Mouse (Mus musculus) heart, embryonic 11.5 days (tissue): ENCODE results near the gene Usp11. TPM values are rescaled to one million over a fixed set of nuclear protein-coding genes. Genes with fewer than 3 reads are reported as not detected.
"Not testable (repeated sequence)": the region's sequence is repeated elsewhere in the genome, so short reads cannot be mapped to it uniquely, and the experiment has no call there.

Experiments
- ATAC-seq: fragments of 200-750 bp; cut with Nextera tagmentation; replicated peaks from 2 replicates; pipeline ENCODE4 v1.8.0; 2017; ENCODE audit warnings: moderate library complexity; ENCODE audit not compliant: insufficient number of reproducible peaks, low FRiP score, low TSS enrichment
- H3K27ac ChIP-seq: fragments of 300-500 bp; sonication (generic); 2 replicates; pipeline ENCODE4 v1.5.1; 2014; ENCODE audit warnings: mild to moderate bottlenecking, low read depth, low read length
- H3K27me3 ChIP-seq: fragments of 300-500 bp; sonication (generic); 2 replicates; pipeline ENCODE4 v1.6.1; 2014; ENCODE audit warnings: mild to moderate bottlenecking, low read length, mixed read lengths; ENCODE audit not compliant: control insufficient read depth, insufficient read depth
- H3K36me3 ChIP-seq: fragments of 300-500 bp; sonication (generic); 2 replicates; pipeline ENCODE4 v1.6.1; 2014; ENCODE audit warnings: mild to moderate bottlenecking, low read length, moderate library complexity, mixed read lengths; ENCODE audit not compliant: control insufficient read depth, insufficient read depth
- H3K4me1 ChIP-seq: fragments of 300-500 bp; sonication (generic); 2 replicates; pipeline ENCODE4 v1.6.1; 2014; ENCODE audit warnings: low read length; ENCODE audit not compliant: control insufficient read depth, insufficient read depth
- H3K4me2 ChIP-seq: fragments of 300-500 bp; sonication (generic); 2 replicates; pipeline ENCODE4 v1.6.1; 2014; ENCODE audit warnings: mild to moderate bottlenecking, moderate library complexity
- H3K4me3 ChIP-seq: fragments of 300-500 bp; sonication (generic); 2 replicates; pipeline ENCODE4 v1.5.1; 2014; ENCODE audit warnings: low read depth, low read length
- H3K9ac ChIP-seq: fragments of 300-500 bp; sonication (generic); 2 replicates; pipeline ENCODE4 v1.6.1; 2014; ENCODE audit warnings: mild to moderate bottlenecking, low read depth, low read length, moderate library complexity
- H3K9me3 ChIP-seq: fragments of 300-500 bp; sonication (generic); replicated peaks from 2 replicates; pipeline ENCODE4 v1.6.1; 2016; ENCODE audit warnings: low read length; ENCODE audit not compliant: control insufficient read depth
- WGBS: fragments of 180-500 bp; shearing (Covaris S2); extraction: QIAGEN DNeasy Blood & Tissue Kit; methylation state at CpG from one replicate; pipeline ENCODE4 v1.1.7; 2014; ENCODE audit not compliant: insufficient replicate concordance; 5-methylcytosine and 5-hydroxymethylcytosine counted together
- polyA plus RNA-seq: library from polyadenylated mRNA; unstranded; fragments of >200 nt; fragmentation: Nextera tagmentation; extraction: Ambion mirVana; gene quantifications from 2 replicates; pipeline ENCODE4 v1.2.1, GENCODE M21; 2014

Usp11 gene
- polyA plus RNA-seq, 1 experiment from 2014 or later: 40.7 TPM

DNA sequence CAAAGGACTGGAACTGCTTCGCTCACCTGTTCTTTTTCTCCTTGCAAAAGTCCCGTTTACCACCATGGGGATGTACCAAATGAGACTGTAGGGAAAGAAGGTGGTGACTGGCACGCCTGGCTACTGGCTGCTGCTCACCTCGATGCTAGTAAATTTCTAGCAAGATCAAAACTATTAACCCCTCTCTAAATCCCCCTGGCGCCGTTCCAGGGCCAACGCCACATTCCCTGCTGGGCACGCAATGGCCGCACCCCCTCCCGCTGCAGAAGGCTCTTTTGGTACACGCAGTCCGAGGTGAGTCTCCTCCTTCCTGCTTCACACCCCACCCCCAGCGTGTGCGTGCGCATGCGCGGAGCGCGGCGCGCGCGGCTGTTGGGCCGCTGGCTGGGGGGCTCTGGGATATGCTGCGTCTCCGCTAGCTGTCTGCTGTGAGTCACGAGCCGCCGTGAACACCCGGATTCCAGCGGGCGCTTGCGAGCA, 15.6 kb upstream of the Usp11 start:
- ATAC-seq: peak; percentile 89
- H3K4me1 ChIP-seq: no peaks in the 10 kb centered on the region
- H3K9me3 ChIP-seq: no peaks in the 10 kb centered on the region
- 13% methylated on average over 32 of the region's 33 CpGs for WGBS
- H3K27ac ChIP-seq: peak overlapping the region; percentile 97
- H3K36me3 ChIP-seq: peaks cover 2% of the 10 kb centered on the region; the same call in 1 of the 2 replicates
- peak overlapping the region; percentile 87 for H3K9ac ChIP-seq
- peak overlapping the region; percentile 74 for H3K4me2 ChIP-seq
- peak overlapping the region; percentile 67 for H3K4me3 ChIP-seq
- no peaks in the 10 kb centered on the region for H3K27me3 ChIP-seq

DNA sequence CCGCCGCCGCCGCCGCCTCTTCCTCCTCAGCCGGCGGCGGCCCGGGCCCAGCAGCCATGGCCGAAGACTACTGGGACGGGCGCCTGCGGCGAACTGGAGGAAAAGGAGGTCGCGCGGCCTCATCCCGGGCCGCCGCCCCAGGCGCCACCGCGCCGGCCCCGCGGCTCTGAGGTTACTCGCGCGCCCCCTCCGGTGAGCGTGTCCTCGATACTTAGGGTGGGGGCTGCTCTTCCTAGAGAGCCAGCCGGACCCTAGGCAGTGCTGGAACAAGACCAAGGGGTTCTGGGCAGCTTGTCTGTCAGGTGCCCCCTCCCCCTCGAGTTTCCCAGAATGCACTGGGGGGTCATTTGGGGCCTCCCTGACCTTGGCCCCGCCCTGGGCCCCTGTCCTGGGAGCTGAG, 15.1 kb upstream of the Usp11 start:
- WGBS: 12% methylated on average over 23 of the region's 35 CpGs
- Histone ChIP-seq H3K9me3 (no peaks in the 10 kb centered on the region), H3K9ac (peak overlapping the region; percentile 87), H3K4me2 (peak overlapping the region; percentile 74), H3K4me3 (peak overlapping the region; percentile 67), H3K36me3 (0 out of 2 replicates have a peak, but pooled peaks cover 3% of the 10 kb centered on the region), H3K4me1 (no peaks in the 10 kb centered on the region), H3K27ac (peak overlapping the region; percentile 97), H3K27me3 (no peaks in the 10 kb centered on the region)
- peak; percentile 51 for ATAC-seq

DNA sequence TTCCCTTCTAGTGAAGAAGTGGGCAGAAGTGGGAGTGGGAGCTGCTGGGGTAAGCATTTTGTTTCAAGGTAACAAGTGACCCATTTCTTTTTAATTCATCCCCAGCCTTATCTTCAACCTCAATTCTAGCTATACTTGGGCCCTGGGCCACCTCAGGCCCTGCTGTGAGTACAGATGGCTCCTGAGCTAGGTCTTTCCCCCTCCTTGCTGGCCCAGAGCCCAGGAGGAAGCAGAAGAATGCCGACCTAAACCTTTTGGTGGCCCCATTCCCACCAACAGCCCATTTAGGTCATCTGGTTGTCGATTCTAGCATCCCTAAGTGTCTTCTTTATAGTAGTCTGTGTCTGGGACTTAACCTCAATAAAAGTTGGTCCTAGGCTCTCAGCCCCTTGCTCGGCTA, 12.1 kb upstream of the Usp11 start:
- H3K4me3 ChIP-seq: no peak overlapping the region
- H3K9ac ChIP-seq: no peak overlapping the region
- peaks cover 7% of the 10 kb centered on the region; the same call in 1 of the 2 replicates for H3K36me3 ChIP-seq
- ATAC-seq: no peak
- WGBS: 73% methylated on average over 3 of the region's 3 CpGs
- no peak overlapping the region for H3K27ac ChIP-seq
- H3K4me1 ChIP-seq: no peaks in the 10 kb centered on the region
- H3K4me2 ChIP-seq: no peak overlapping the region
- no peaks in the 10 kb centered on the region for H3K9me3 ChIP-seq
- H3K27me3 ChIP-seq: no peaks in the 10 kb centered on the region

DNA sequence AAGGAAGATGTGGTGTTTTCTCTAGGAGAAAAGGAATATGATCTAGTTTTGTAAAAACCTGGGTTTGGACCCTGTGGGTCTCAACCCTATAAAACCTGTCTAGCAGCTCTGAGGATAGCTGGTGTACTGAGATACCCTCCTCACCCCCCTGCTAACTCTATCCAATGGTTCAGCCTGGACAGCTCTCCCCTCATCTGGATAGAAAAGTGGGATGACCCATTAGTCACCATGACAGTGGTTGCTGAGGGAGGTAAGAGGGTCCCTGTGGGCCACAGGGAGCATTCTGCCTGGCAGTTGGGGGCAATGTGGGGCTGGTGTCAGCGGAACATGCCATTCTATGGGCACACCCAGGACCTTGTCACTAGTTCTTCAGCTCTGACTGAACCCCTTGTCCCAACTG, 11.1 kb upstream of the Usp11 start:
- WGBS: 83% methylated on average over 1 of the region's 1 CpGs
- no peak for ATAC-seq
- H3K9ac ChIP-seq: no peak overlapping the region
- no peak overlapping the region for H3K4me3 ChIP-seq
- H3K9me3 ChIP-seq: no peaks in the 10 kb centered on the region
- no peaks in the 10 kb centered on the region for H3K4me1 ChIP-seq
- peaks cover 7% of the 10 kb centered on the region; the same call in 1 of the 2 replicates for H3K36me3 ChIP-seq
- H3K27me3 ChIP-seq: no peaks in the 10 kb centered on the region
- H3K4me2 ChIP-seq: no peak overlapping the region
- H3K27ac ChIP-seq: no peak overlapping the region

DNA sequence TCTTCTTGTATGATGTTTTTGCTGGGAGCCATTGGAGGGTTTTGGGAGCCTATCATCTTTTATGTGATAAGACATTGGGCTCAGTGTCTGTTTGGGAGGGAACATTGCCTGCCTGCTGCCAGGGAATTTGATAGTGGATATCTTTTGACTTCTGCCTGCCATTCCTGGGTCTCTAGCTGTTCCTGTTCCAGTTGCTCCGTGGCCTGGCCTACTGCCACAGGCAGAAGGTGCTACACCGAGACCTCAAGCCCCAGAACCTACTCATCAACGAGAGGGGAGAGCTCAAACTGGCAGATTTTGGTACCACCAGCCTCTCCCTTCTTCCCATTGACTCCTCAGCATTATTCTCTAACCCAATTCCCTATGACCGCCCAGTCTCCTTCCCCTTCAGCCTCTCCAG, 7.9 kb upstream of the Usp11 start:
- ATAC-seq: no peak
- Histone ChIP-seq H3K27me3 (no peaks in the 10 kb centered on the region), H3K9me3 (no peaks in the 10 kb centered on the region), H3K9ac (no peak overlapping the region), H3K27ac (no peak overlapping the region), H3K36me3 (peaks cover 14% of the 10 kb centered on the region), H3K4me2 (no peak overlapping the region), H3K4me1 (no peaks in the 10 kb centered on the region), H3K4me3 (no peak overlapping the region)
- WGBS: 72% methylated on average over 4 of the region's 4 CpGs

DNA sequence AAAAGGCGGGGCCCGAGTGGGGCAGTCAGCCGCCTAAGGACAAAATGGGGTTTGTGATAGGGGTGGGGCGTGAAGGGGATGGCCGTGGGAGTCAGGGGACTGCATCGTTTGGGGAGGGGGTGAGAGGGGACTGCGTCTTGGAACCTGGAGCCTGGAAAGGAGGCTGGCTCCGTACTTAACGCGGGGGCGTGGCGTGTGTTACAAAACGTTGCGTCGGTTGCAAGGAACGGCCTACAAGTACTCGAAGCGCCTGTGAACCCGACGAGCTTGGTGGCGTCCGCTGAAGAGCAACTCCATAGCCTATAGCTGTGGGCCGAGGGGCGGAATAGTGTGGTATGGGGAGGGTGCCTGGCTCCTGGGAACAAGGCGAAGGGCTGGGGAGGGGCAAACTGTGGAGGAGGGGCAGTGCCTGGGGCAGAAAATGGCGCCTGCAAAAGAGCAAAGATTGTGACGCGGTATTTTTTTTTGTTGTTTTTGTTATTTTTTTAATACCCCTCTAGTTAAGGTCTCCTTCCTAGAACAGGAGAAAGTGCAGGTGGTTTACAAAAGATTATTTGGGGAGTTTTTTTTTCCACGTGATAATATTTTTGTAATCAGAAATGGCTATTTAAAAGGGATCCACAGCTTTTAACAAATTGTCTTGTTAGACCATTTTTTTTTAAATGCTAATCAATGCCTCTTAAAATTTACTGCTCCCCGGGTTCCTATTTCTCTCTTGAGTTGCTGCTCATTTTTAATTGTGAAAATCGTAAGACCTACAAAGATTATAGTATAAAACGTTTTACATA, 783 bp downstream of the Usp11 start:
- no peaks in the 10 kb centered on the region for H3K9me3 ChIP-seq
- peak; percentile 95 for ATAC-seq

DNA sequence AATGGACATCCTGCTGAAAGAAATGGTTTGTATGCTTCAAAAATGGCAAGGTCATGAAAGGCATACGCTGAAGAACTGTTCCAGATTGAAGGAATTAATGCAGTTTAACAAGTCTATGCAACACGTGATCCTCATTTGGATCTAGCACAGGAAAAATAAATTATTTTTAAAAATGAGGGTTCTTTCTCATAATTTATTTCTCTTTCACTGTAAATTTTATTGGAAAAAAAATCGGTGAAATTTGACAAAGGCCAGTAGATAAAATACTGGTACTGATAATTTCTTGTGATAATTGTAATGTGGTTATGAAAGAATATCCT, 1.3 kb downstream of the Usp11 start:
- 0 out of 2 replicates have a peak, but pooled peaks cover 2% of the 10 kb centered on the region for H3K36me3 ChIP-seq
- ATAC-seq: no peak
- H3K27ac ChIP-seq: no peak overlapping the region
- no peaks in the 10 kb centered on the region for H3K4me1 ChIP-seq
- 0 out of 2 replicates have a peak overlapping the region, but pooled peaks have one; percentile 39 for H3K9ac ChIP-seq
- WGBS: 34% methylated on average over 3 of the region's 3 CpGs
- H3K4me3 ChIP-seq: peak overlapping the region; percentile 57
- H3K27me3 ChIP-seq: no peaks in the 10 kb centered on the region
- no peaks in the 10 kb centered on the region for H3K9me3 ChIP-seq
- H3K4me2 ChIP-seq: peak overlapping the region; percentile 55

More for the DNA sequence above, 783 bp downstream of the Usp11 start:
- peak overlapping the region; percentile 61 for H3K4me2 ChIP-seq
- peak overlapping the region; percentile 94 for H3K27ac ChIP-seq
- peak overlapping the region; percentile 57 for H3K4me3 ChIP-seq
- whole genome bisulfite sequencing: 10% methylated on average over 32 of the region's 32 CpGs
- 0 out of 2 replicates have a peak, but pooled peaks cover 2% of the 10 kb centered on the region for H3K36me3 ChIP-seq
- peak overlapping the region; percentile 82 for H3K9ac ChIP-seq
- H3K4me1 ChIP-seq: no peaks in the 10 kb centered on the region
- no peaks in the 10 kb centered on the region for H3K27me3 ChIP-seq

DNA sequence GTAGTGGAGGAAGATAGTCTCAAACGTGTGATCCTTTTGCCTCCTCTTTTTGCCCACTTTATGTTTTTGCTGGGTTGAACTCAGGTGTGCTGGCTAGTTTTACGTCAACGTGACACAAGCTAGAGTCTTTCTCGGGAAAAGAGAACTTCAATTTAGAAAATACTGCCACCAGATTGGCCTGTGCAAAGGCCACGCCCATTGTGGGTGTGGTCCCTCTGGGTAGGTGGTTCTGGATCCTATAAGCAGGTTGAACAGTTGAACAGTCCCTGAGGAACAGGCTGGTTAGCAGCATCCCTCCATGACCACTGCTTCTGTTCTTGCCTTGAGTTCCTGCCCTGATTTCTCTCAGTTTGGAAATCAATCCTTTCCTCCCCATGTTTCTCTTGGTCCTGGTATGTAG, 25.0 kb downstream of the Usp11 start:
- H3K4me3 ChIP-seq: no peak overlapping the region
- H3K27ac ChIP-seq: no peak overlapping the region
- WGBS: 74% methylated on average over 5 of the region's 5 CpGs
- H3K9ac ChIP-seq: no peak overlapping the region
- H3K27me3 ChIP-seq: no peaks in the 10 kb centered on the region
- H3K9me3 ChIP-seq: no peaks in the 10 kb centered on the region
- H3K36me3 ChIP-seq: no peaks in the 10 kb centered on the region
- no peaks in the 10 kb centered on the region for H3K4me1 ChIP-seq
- no peak overlapping the region for H3K4me2 ChIP-seq
- no peak for ATAC-seq

DNA sequence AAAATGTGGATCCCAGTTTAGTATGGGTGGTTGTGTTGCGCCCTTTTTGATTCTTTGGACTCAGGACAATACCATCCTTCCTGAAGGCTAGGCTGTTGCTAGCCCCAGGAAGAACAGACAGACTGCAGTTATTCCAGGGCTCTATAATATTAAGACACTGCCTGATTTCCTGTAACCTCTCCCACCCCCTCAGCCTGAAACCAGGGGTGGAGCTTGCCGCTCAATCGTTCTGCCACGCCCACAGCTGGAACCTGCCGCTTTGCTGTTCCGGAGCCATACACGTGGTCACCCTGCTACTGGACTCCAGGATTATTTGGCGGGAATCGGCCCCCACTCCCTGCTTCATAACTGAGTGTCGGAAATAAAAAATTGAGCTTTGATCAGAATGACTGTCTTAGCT, 26.3 kb downstream of the Usp11 start:
- H3K9ac ChIP-seq, H3K9me3 ChIP-seq, H3K27me3 ChIP-seq, H3K36me3 ChIP-seq, H3K4me1 ChIP-seq, ATAC-seq, H3K4me3 ChIP-seq, H3K27ac ChIP-seq, H3K4me2 ChIP-seq: not testable (repeated sequence)
- 32% methylated on average over 10 of the region's 10 CpGs for WGBS
